Mouse (Mus musculus): ENCODE measurements around the gene N4bp2l2.

GRCm38 (mm10) chr5:150581180-150581579 lies 84.8 kb downstream of the N4bp2l2 start:
- no peak for TF ChIP-seq CTCF (conservative IDR thresholded peaks at IDR 0.05; ENCODE audit: low read length)
- TF ChIP-seq POU5F1 (IDR thresholded peaks at IDR 0.05; ENCODE audit: borderline replicate concordance, low read length): no peak
